Mouse (Mus musculus) embryo, embryonic 10 days (tissue): Measurements from ENCODE around the gene Mindy1.
A peak's percentile ranks its signal among the peaks of the same experiment; 100 is the strongest.

Experiments used
- DNase-seq: peaks from one replicate; pipeline ENCODE4 v3.0.0-alpha.2; 2015; ENCODE audit warnings: low spot score

Gene Mindy1

GRCm38 (mm10) chr3:95294316-95294715 is 13.2 kb downstream of the Mindy1 start:
- DNase-seq, result no peak

GRCm38 (mm10) chr3:95294718-95295117 is 13.6 kb downstream of the Mindy1 start:
- DNase-seq, result no peak

GRCm38 (mm10) chr3:95295321-95296102 is 14.4 kb downstream of the Mindy1 start:
- no peak for DNase-seq

GRCm38 (mm10) chr3:95296103-95296469 is 14.9 kb downstream of the Mindy1 start:
- peak; percentile 62 for DNase-seq

- DNase-seq, result no peak
Measured at GRCm38 (mm10) chr3:95298018-95298417, 16.9 kb downstream of the Mindy1 start.

- DNase-seq, result no peak
Measured at GRCm38 (mm10) chr3:95301204-95301796, 20.2 kb downstream of the Mindy1 start.

GRCm38 (mm10) chr3:95306244-95306643 is 25.1 kb downstream of the Mindy1 start:
- no peak for DNase-seq

GRCm38 (mm10) chr3:95307100-95307499 is 26.0 kb downstream of the Mindy1 start, which contains the start of gene Anxa9:
Gene Anxa9, minus strand, starts transcription at chr3:95307176.
- no peak for DNase-seq

GRCm38 (mm10) chr3:95310496-95310895 is 29.4 kb downstream of the Mindy1 start:
- no peak for DNase-seq

GRCm38 (mm10) chr3:95310968-95311882 is 30.1 kb downstream of the Mindy1 start:
- peak; percentile 71 for DNase-seq

- DNase-seq, result no peak
Measured at GRCm38 (mm10) chr3:95312623-95313022, 31.5 kb downstream of the Mindy1 start.

GRCm38 (mm10) chr3:95313476-95313875 is 32.3 kb downstream of the Mindy1 start:
- no peak for DNase-seq

GRCm38 (mm10) chr3:95314075-95314474 is 32.9 kb downstream of the Mindy1 start:
- DNase-seq, result no peak

- no peak for DNase-seq
Measured at GRCm38 (mm10) chr3:95314486-95315093, 33.4 kb downstream of the Mindy1 start, which contains the start of gene Cers2. Gene Cers2, plus strand, starts transcription at chr3:95314791.

GRCm38 (mm10) chr3:95315094-95315843 is 34.1 kb downstream of the Mindy1 start:
- DNase-seq, result peak; percentile 89

GRCm38 (mm10) chr3:95315844-95316550 is 34.9 kb downstream of the Mindy1 start:
- no peak for DNase-seq

- DNase-seq, result peak; percentile 79
Measured at GRCm38 (mm10) chr3:95317414-95318080, 36.4 kb downstream of the Mindy1 start.

GRCm38 (mm10) chr3:95318548-95318947 is 37.4 kb downstream of the Mindy1 start:
- peak; percentile 46 for DNase-seq

GRCm38 (mm10) chr3:95319110-95319509 is 38.0 kb downstream of the Mindy1 start:
- DNase-seq, result no peak
